Mouse (Mus musculus): Measurements from ENCODE around the gene Esrrg.

Gene Esrrg

GRCm38 (mm10) chr1:188080261-188080875, 471.8 kb downstream of the Esrrg start:
- DNase-seq (ENCODE audit: low read depth) = no peak

- DNase-seq (ENCODE audit: low read depth) = no peak
Observed at GRCm38 (mm10) chr1:188082665-188083640, 474.4 kb downstream of the Esrrg start.

- DNase-seq (ENCODE audit: low read depth) = no peak
Observed at GRCm38 (mm10) chr1:188085116-188085879, 476.7 kb downstream of the Esrrg start.

GRCm38 (mm10) chr1:188093724-188094123, 485.1 kb downstream of the Esrrg start:
- no peak for DNase-seq (ENCODE audit: low read depth)

- no peak for DNase-seq (ENCODE audit: low read depth)
Observed at GRCm38 (mm10) chr1:188101832-188102231, 493.2 kb downstream of the Esrrg start.

- DNase-seq (ENCODE audit: low read depth) = no peak
Observed at GRCm38 (mm10) chr1:188103179-188103578, 494.6 kb downstream of the Esrrg start.

GRCm38 (mm10) chr1:188105516-188105915, 496.9 kb downstream of the Esrrg start:
- no peak for DNase-seq (ENCODE audit: low read depth)

GRCm38 (mm10) chr1:188107946-188108345, 499.4 kb downstream of the Esrrg start:
- no peak for DNase-seq (ENCODE audit: low read depth)

- no peak for DNase-seq (ENCODE audit: low read depth)
Observed at GRCm38 (mm10) chr1:188111552-188111951, 503.0 kb downstream of the Esrrg start.

GRCm38 (mm10) chr1:188113240-188113639, 504.6 kb downstream of the Esrrg start:
- no peak for DNase-seq (ENCODE audit: low read depth)

GRCm38 (mm10) chr1:188118125-188118524, 509.5 kb downstream of the Esrrg start:
- DNase-seq (ENCODE audit: low read depth) = no peak

- no peak for DNase-seq (ENCODE audit: low read depth)
Observed at GRCm38 (mm10) chr1:188119806-188120205, 511.2 kb downstream of the Esrrg start.

- DNase-seq (ENCODE audit: low read depth) = no peak
Observed at GRCm38 (mm10) chr1:188125521-188126021, 517.0 kb downstream of the Esrrg start.

GRCm38 (mm10) chr1:188136126-188136525, 527.5 kb downstream of the Esrrg start:
- DNase-seq (ENCODE audit: low read depth) = no peak

GRCm38 (mm10) chr1:188139473-188139872, 530.9 kb downstream of the Esrrg start:
- DNase-seq (ENCODE audit: low read depth) = no peak

- DNase-seq (ENCODE audit: low read depth) = no peak
Observed at GRCm38 (mm10) chr1:188140221-188140620, 531.6 kb downstream of the Esrrg start.

- DNase-seq (ENCODE audit: low read depth) = no peak
Observed at GRCm38 (mm10) chr1:188147381-188148156, 539.0 kb downstream of the Esrrg start.

- DNase-seq (ENCODE audit: low read depth) = no peak
Observed at GRCm38 (mm10) chr1:188151066-188151465, 542.5 kb downstream of the Esrrg start.

- no peak for DNase-seq (ENCODE audit: low read depth)
Observed at GRCm38 (mm10) chr1:188152011-188152410, 543.4 kb downstream of the Esrrg start.

- DNase-seq (ENCODE audit: low read depth) = no peak
Observed at GRCm38 (mm10) chr1:188153665-188154064, 545.1 kb downstream of the Esrrg start.

- no peak for DNase-seq (ENCODE audit: low read depth)
Observed at GRCm38 (mm10) chr1:188154466-188155110, 546.0 kb downstream of the Esrrg start.

Measured in induced T-regulatory cell, adult 2 months (primary cell).